In genomic region chr1:85720220-85720893, GRCm38 (mm10) we compare ENCODE assay signal across 11 mouse cellular contexts. TPM values are rescaled to one million over a fixed set of nuclear protein-coding genes. Genes with fewer than 3 reads are reported as not detected.
DNase-seq lines count a peak whose midpoint lies in the region; ATAC-seq lines count a peak whose summit lies in the region.
"Had no signal": no experiment of that assay in that cellular context is flagged by ENCODE, and none has a peak within 500 bp of the region (broad histone marks: within the 10 kb centered on the region; RNA-seq: fewer than 3 reads in every experiment).

No protein-coding gene starts in this region.

- DNase-seq in cerebellum, postnatal 10 days = peak; percentile 11
- DNase-seq in cerebellum, adult 18-20 months = no peak
- DNase-seq in CD4-positive helper T cell, adult 2 months (ENCODE audit: low read depth, low spot score) = peak; percentile 69
- DNase-seq in hindbrain, embryonic 10.5 days (ENCODE audit: low spot score) = peak; percentile 29
- no peak for DNase-seq in yolk sac, embryonic 10.5 days (ENCODE audit: low spot score)
- no peak for DNase-seq in left cerebral cortex, adult 11 months (ENCODE audit: low spot score)
- DNase-seq: right cerebral cortex, postnatal 4 days had no signal

- no peak overlapping the region for H3K9ac ChIP-seq in midbrain, embryonic 16.5 days (ENCODE audit: low read depth, low read length)
- H3K9ac ChIP-seq in liver, embryonic 12.5 days = no peak overlapping the region
- H3K9ac ChIP-seq: embryonic facial prominence, embryonic 13.5 days; liver, embryonic 15.5 days had no signal

- WGBS in hindbrain, embryonic 10.5 days = 69% methylated on average over 10 of the region's 10 CpGs
- WGBS in midbrain, embryonic 16.5 days = 52% methylated on average over 10 of the region's 10 CpGs
- 75% methylated on average over 10 of the region's 10 CpGs for WGBS in liver, embryonic 12.5 days (ENCODE audit: insufficient replicate concordance)

- no peaks in the 10 kb centered on the region for H3K27me3 ChIP-seq in hindbrain, embryonic 10.5 days (ENCODE audit: insufficient read depth, poor library complexity, severe bottlenecking)
- H3K27me3 ChIP-seq in midbrain, embryonic 16.5 days (ENCODE audit: control insufficient read depth, insufficient read depth, low read depth, low read length) = no peaks in the 10 kb centered on the region
- no peaks in the 10 kb centered on the region for H3K27me3 ChIP-seq in liver, embryonic 12.5 days (replicated peaks)
- H3K27me3 ChIP-seq: embryonic facial prominence, embryonic 13.5 days; liver, embryonic 15.5 days had no signal

- H3K36me3 ChIP-seq in hindbrain, embryonic 10.5 days = no peaks in the 10 kb centered on the region
- no peaks in the 10 kb centered on the region for H3K36me3 ChIP-seq in midbrain, embryonic 16.5 days (ENCODE audit: control insufficient read depth, insufficient read depth, low read length)
- no peaks in the 10 kb centered on the region for H3K36me3 ChIP-seq in liver, embryonic 12.5 days
- H3K36me3 ChIP-seq: embryonic facial prominence, embryonic 13.5 days; liver, embryonic 15.5 days had no signal

- ATAC-seq in midbrain, embryonic 16.5 days = peak; percentile 88
- no peak for ATAC-seq in liver, embryonic 12.5 days

- peaks cover 20% of the 10 kb centered on the region for H3K4me1 ChIP-seq in hindbrain, embryonic 10.5 days (replicated peaks)
- H3K4me1 ChIP-seq in midbrain, embryonic 16.5 days (ENCODE audit: control insufficient read depth, insufficient read depth, low read length) = peaks cover 5% of the 10 kb centered on the region; the same call in 1 of the 2 replicates
- H3K4me1 ChIP-seq in liver, embryonic 12.5 days = no peaks in the 10 kb centered on the region
- H3K4me1 ChIP-seq: embryonic facial prominence, embryonic 13.5 days; liver, embryonic 15.5 days had no signal

- H3K4me2 ChIP-seq in midbrain, embryonic 16.5 days (ENCODE audit: low read length) = 0 out of 2 replicates have a peak overlapping the region, but pooled peaks have one; percentile 3
- H3K4me2 ChIP-seq in liver, embryonic 12.5 days = no peak overlapping the region
- H3K4me2 ChIP-seq: embryonic facial prominence, embryonic 13.5 days; liver, embryonic 15.5 days had no signal

- no peak overlapping the region for H3K4me3 ChIP-seq in hindbrain, embryonic 10.5 days
- no peak overlapping the region for H3K4me3 ChIP-seq in midbrain, embryonic 16.5 days (ENCODE audit: low read depth, low read length)
- no peak overlapping the region for H3K4me3 ChIP-seq in liver, embryonic 12.5 days
- H3K4me3 ChIP-seq: embryonic facial prominence, embryonic 13.5 days; liver, embryonic 15.5 days had no signal

- no peaks in the 10 kb centered on the region for H3K9me3 ChIP-seq in hindbrain, embryonic 10.5 days
- no peaks in the 10 kb centered on the region for H3K9me3 ChIP-seq in midbrain, embryonic 16.5 days (replicated peaks; ENCODE audit: control insufficient read depth, low read length, poor library complexity, severe bottlenecking)
- no peaks in the 10 kb centered on the region for H3K9me3 ChIP-seq in liver, embryonic 12.5 days (replicated peaks)
- H3K9me3 ChIP-seq: embryonic facial prominence, embryonic 13.5 days; liver, embryonic 15.5 days had no signal

- H3K27ac ChIP-seq in hindbrain, embryonic 10.5 days = 0 out of 2 replicates have a peak overlapping the region, but pooled peaks have one; percentile 12
- H3K27ac ChIP-seq in midbrain, embryonic 16.5 days (ENCODE audit: low read length) = no peak overlapping the region
- no peak overlapping the region for H3K27ac ChIP-seq in liver, embryonic 12.5 days
- H3K27ac ChIP-seq: embryonic facial prominence, embryonic 13.5 days; liver, embryonic 15.5 days had no signal

RNA-seq across cellular contexts. Expression of gene A630001G21Rik, which starts 58.1 kb away (rescaled TPM):
- 1.3 and 1.4 TPM in 2 replicates for polyA plus RNA-seq in hindbrain, embryonic 10.5 days (2016; fragmentation: Nextera tagmentation; extraction: Ambion mirVana)
- 0.19 and 0.27 TPM in 2 replicates for polyA plus RNA-seq in midbrain, embryonic 16.5 days (2015; fragmentation: Nextera tagmentation; extraction: Ambion mirVana)
- polyA plus RNA-seq in liver, embryonic 12.5 days (2016; fragmentation: Nextera tagmentation; extraction: Ambion mirVana) = 2.5 and 3.2 TPM in 2 replicates

Comparison
In these comparisons a context has a peak if more than half of its experiments do, and no peak if none do; other contexts are left out.
1. DNase-seq: peak in cerebellum, postnatal 10 days (2 of 2), CD4-positive helper T cell, adult 2 months (single experiment) and hindbrain, embryonic 10.5 days (single experiment); none in cerebellum, adult 18-20 months (0 of 2), yolk sac, embryonic 10.5 days (single experiment) and left cerebral cortex, adult 11 months (single experiment).